Mouse (Mus musculus) T-cell, adult 2 months (primary cell): ENCODE measurements around the gene Gnai3.

Experiments
- DNase-seq: peaks from one replicate; pipeline ENCODE4 v3.0.0; 2022; ENCODE audit warnings: low spot score

The Gnai3 gene

DNA sequence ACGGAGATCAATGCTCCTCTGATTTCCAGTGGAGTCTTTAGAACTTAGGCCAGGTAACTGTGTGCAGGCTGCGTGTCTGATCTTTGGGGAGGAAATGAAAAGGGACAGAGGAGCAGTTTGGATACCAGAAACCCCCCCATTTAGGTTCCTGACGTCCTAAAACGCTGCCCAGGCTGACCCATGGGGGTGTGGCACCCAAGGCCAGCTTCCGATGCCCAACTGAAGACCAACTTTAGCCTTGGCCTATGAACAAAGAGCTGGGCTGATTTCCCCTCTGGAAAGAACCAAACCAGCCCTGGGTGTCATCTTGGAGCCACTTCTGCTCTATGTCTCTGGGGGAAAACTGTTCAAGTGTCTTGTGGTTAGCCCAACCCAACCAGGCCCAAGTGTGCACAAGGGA lies 18.1 kb upstream of the Gnai3 start:
- DNase-seq, result no peak

DNA sequence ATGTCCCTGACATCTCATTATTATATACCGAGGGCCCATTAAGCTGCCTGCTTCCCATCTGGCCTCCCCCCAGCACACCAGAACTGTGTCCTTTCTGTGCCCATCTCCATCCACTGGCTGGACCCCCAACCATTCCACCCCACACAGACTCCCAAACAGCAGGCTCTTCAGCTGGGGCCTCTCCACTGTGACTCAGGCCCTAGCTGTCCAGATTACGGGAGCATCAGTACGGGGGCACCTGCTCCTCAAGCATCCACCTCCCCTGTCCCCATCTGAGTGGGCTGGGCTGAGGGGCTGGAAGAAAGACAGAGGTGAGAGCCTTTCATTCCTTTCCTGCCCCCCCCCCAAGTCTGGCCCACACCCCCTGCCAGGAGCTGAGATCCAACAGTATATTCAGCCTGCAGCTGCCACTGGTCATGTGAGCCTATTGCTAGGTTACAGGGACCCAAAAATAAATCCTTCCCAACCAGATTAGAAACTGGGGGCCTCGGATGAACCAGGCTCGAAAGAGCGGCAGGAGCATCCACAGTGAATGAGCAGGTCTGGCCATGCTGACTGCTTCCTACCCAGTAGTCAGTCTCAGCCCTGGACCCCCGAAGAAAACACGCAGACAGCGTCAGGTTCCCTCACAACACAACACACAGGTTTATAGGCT lies 12.6 kb upstream of the Gnai3 start:
- DNase-seq, result no peak

DNA sequence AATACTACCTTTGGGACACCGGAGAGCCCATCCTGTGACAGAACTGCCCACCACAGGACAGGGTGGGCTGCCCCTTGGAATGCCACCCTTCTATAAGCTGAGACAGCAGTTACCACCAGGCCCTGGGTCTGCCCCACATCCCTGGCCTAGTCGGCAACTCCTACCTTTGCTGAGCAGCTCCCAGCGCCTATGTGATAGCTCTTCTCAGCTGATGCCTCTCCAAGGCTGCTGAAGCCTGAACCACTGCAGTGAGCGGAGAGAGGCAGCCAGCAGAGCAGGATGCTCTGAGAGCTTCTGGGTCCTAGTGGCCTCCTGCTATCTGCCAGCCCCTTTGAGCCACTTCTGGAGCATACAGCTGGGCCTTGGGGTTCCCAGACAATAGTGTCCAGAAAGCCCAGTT lies 8.7 kb upstream of the Gnai3 start, which contains the start of gene Gpr61:
Gpr61 (minus strand) TSS at position 227 of the 400 bp plus-strand sequence.
- DNase-seq, result no peak

DNA sequence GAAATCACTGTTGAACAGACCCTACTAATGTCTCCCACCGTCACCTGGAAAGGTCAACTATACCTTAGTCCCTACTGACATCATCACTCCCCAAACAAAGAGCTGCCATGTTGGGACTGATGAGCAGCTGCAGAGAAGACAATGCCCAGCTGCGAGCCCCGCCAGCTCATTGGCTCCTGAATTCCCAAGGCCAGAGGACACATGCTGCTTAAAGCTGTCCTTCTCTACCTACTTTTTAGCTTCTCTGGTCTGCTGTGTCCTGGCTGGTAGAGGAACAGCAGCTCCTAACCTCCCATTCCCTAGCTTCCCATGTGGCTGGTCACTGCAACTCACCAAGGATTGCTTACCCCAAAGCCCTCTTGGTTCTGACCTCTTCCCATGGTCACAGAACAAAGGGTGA lies 6.3 kb upstream of the Gnai3 start:
- DNase-seq, result no peak

DNA sequence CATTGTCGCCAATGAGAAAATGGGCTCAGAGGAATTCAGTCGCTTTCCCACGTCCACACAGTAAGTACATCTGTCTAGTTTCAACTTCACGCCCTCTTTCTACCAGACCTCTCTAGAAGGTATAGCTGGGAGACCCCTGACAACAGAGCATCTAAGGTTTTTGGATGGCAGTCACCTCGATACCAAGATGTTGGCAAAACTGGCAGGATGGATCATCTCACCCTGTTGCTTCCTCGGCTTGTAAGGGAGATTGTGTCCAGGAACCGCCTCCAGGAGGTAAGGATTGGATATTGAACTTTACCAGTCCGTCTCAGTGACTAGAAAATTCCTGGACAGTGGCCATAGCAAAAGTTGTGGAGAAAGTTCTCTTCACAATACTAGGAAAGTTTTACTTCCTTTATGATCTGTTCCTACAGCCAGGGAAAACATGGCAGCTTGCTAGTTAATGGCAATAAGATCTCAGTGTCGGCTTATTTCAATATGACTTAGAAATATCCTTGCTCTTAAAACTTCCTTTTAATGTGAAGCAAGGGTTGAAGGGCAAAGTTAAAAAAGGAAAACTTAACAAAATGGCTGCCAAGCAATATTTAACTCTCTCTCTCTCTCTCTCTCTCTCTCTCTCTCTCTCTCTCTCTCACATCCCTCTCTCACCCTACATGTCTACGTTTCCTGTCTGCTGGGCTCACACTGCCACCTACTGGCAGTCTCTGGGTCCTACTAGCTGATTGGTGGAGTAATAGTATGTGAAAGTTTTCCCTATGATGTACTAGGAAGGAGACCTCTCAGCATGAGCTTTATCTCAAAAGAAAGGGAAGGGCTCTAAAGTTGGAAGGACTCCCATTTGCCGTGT lies 1.7 kb upstream of the Gnai3 start:
- peak; percentile 86 for DNase-seq

DNA sequence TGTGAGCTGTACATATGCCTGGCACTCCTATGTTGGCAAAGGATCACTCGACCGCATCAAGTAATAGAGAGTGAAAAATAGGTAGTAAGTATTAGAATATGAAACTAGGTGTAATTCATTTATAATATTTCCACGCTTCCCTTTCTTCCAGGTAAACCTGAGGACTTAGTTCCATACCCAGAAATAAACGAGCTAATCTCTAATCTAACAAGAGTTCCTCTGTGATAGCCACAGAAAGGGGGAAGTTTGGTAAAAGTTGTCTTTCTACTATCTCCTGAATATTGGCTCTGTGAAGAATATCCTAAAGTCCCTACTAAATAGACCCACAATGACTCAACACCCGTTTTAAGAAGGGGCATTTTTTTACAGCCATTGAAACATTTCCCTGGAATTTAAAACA lies 725 bp upstream of the Gnai3 start:
- DNase-seq, result no peak

DNA sequence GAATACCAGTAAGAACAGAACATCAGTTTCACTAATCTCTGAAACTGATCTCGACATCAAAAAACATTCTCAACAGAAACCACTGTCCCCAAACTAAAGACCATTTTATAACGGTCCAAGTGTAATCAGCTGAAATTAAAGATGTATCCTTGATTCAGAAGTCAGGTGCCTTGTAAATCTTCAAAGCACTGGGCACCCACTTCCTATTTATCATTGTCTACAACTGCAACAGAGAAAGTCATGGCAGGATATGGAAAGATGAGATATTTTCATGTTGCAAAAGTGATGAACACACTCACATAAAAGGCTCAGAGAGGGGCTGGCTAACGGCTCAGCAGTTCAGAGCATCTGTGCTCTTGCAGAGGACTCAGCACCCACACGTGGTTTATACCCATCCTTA lies 5.2 kb downstream of the Gnai3 start:
- DNase-seq, result peak; percentile 24

DNA sequence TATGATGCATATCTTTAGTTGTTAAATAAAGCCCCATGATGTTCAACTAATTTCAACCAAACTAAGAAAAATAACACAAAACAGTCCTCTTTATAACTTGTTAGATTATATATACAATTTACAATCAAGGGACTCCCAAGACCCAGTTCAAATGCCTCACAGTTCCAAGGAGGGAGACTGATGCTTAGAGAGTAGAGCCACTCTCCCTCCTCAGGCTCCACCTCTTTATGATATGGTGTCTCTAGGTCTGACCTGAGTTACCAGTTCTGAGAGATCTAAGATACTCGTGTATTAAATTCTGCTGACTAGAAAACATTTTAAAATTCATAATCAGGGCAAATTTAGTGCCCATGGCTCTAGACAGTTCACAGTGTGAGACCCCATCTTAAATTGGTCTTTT lies 6.8 kb downstream of the Gnai3 start:
- DNase-seq, result no peak

DNA sequence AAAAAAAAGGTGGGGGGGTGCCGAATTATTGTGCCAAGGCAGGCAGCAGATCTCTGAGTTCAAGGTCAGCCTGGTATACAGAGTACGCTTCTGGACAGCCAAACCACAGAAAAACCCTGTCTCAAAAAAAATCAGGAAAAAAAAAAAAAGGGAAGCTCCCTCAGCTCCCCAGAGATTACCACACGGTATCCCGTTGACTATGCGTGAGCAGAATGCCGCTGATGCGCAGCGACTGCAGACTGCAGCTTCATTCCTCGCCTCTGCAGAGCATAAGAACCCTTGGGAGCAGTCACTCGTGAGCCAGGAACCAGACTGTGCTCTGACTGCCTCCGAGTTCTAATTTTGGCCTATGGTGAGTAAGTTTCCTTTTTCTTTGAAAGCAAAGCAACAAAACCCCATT lies 11.2 kb downstream of the Gnai3 start:
- no peak for DNase-seq

DNA sequence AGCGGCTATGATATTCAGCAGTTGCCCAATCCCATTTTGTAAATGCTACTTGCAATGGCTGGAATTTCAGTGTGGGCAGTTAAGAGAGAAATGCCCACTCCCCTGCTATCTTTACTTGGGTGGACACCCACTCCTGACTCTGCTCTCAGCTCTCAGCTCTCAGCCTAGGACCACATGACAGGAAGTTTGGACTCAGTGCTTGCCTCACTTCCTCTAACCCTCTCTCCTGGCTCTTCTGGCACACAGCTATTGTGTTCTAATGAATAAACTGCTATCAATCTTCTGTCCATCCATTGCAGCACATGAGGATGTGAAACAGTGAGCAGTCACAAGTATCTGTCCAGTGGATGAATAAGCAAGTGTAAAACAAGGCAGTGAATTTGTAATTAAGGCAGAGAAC lies 13.5 kb downstream of the Gnai3 start:
- no peak for DNase-seq

DNA sequence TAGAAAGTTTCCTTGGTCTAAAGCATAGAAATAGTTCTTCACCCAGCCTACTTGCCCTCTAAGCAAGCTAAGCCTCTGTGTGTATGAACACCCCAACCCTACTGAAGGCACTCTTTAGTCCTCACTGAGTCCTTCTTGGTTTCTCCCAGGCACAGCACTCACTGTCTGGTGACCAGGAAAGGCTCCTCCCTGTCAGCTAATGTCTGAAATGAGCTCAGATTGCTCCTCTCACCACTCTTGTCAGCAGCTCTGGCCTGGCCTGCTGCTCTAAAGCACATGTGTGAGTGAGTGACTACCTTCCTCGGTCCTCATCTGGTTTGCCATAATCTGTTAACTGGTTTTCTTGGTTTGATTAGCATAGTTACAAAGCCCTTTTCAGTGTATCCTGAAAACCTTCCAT lies 14.1 kb downstream of the Gnai3 start:
- no peak for DNase-seq

DNA sequence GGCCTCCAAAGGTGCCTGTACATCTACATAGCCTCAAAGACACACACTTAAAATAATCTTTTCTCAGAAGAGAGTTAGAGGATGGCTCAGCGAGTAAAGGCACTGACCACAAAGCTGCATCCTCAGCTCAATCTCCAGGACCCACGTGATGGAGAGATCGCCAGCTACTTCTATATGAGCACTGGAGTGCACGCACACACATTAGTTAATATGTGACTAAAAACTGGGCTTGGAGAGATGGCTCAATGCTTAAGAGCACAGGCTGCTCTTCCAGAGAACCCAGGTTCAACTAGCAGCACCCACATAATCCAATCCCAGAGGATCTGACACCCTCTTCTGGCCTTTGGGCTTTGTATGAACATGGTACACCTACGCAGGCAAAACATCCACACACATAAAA lies 14.7 kb downstream of the Gnai3 start:
- DNase-seq, result no peak

DNA sequence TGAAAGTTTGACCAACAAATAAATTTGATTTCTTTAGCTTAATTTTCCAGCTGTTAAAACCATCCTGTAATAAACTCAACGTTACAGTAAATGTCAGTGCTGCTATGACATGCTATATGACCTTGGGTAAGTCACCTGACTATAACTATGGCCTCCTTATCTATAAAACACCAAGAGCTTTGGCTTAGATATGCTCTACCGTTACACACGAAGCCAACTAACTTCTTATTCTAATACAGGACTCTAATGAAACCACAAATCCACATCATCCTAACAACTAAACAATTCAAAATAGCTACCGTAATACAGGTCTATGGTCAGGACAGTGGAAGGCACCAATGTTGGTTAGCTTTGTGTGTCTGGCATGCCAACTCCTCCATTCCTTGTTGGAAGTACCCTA lies 16.1 kb downstream of the Gnai3 start:
- no peak for DNase-seq

DNA sequence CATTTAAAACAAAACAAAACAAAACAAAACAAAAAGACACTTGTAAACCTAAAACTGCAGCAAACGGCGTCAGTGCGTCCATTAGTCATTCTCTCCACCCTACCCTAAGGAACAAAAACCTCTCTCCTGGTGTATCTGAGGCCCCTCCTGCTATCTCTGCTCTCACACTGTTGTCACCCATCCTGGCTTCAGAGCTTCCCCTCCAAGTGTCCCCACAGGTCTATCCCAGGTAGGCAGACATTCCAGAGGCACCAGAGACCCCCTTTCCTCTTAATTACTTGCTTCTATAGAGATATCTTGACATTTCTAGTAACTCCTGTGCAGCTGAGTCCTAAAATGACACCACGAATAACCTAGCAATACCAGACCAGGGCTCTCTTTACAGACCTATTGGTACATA lies 16.6 kb downstream of the Gnai3 start:
- no peak for DNase-seq

DNA sequence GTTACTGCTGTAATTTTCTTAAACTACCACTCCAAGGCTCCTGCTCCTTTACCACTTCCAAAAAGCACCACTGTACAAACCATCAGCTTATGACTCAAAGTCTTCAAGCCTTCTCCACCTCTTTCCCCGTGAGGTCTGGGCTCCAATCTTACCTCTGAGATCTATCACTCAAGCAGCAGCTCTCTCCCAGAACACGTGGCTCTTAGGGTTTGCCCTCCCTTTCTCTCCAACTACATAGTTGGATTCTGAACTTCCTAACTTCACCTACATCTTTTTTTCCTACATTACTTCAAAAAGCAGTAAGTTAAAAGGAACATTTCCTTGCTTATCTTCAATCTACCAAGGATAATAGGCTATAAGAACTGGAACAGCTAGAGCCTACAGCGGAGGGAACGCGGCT lies 17.4 kb downstream of the Gnai3 start:
- no peak for DNase-seq

DNA sequence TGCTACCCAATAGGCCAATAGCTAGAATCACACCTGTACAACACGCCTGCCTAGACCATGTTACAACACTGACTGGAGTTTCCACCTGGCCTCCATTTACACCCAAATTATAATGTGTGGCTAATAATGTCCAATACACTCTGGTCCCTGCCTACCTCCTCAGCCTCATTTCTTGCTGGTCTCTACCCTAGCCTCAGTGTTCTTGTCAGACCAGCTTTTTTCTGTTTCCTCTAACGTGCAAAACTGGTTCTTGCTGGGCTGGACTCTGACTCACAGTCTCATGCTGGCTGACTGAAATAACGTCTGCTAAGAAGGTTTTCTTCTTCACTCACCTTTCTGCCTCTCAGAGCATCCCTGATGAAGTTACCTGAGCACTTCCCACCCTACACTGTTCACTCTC lies 19.6 kb downstream of the Gnai3 start:
- no peak for DNase-seq

DNA sequence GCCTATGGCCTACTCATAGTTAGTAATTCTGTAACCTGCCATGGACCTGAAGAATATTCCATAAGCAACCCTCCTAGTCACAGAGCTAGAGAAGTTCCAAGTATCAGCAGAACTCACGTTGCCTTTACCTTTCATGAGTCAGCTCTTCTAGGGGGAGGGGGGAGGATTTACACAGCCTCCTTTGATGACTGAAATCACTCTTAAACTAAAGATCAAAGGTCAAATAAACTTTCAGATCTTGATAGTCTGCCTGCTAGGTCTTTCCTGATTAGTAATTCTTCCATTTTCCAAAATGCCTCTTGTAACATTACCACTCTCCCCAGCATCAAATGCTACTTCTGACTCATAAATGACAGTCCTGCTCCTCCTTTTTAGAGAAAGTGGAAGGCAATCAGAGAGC lies 21.8 kb downstream of the Gnai3 start:
- DNase-seq, result no peak

DNA sequence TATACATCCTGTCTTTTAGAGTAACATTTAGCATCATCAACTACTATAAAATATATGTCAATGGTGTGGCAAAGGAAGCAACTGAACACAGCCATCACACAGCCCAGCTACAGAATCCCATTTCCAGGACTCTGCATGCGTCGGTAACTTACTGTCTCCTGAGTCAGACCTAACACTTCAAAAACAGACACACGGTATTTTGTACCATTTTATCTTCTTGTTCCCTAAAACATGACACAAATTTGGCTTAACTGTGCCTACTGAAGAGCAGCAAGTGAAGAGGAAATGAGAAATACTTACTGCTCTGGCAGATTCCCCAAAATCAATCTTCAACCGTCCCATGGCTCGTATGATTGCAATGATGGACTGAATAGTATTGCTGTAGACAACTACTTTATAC lies 22.7 kb downstream of the Gnai3 start:
- no peak for DNase-seq

DNA sequence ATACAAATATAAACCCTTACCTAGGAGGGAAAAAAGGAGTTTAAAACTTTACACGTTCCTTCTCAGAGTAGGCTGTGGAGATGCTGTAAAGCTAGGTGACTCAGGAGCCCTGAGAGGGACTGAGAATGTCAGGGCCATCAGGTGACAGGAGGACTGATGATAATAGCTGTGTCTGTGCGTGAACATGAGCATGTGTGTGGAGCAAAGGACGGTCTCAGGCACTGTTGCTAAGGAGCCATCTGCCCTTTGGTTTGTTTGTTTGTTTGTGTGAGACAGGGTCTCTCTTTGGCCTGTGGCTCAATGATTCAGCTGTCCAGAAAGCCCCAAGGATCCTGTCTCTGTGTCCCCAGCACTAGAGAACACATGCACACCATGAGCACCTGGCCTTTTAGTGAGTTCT lies 24.8 kb downstream of the Gnai3 start:
- no peak for DNase-seq

DNA sequence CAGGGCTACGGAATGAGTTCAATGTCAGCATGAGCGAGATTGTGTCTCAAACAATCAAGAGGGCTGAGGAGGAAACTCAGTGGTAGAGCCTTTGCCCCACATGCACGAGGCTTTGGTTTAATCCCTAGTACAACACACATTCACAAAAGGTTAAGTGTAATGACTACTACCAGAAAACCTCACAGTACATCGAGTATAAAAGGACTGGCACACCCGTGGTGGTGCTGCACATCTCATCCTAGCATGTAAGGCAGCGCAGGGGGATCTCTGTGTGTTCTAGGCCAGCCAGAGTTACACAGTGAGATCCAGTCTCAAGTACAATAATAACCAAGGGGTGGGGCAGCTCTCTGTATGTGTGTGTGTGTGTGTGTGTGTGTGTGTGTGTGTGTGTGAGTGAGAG lies 28.5 kb downstream of the Gnai3 start:
- no peak for DNase-seq

DNA sequence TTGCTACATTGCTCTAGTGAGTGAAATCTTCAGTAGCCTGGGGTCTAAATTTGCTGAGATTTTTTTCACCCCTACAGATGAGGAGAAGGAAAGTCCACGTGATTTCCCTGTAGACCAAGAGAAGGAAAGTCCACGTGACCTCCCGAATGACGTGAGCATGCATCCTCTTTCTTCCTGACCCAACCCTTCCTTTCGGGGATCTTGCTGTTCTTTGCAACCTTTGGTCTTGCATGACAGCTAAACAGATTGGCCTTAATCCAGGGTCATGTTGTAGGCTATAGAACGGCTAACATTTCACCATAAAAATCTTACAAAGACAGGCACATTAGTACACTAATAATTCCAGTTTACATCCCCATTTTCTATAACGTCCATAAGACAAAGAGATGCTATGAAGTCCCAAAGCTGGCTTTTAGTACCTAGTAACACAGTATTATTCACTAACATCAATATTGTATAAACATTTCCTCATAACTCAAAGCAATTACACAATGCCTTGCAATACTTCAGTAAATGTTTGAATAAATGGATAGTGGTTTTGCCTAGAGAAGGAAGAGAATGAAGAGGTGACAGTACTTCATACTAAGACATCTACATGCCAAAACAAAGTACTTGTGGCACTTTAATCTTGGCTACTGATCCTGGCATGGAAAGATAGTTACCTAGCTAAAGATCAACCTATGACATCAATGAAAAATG lies 32.2 kb downstream of the Gnai3 start:
- DNase-seq, result no peak

DNA sequence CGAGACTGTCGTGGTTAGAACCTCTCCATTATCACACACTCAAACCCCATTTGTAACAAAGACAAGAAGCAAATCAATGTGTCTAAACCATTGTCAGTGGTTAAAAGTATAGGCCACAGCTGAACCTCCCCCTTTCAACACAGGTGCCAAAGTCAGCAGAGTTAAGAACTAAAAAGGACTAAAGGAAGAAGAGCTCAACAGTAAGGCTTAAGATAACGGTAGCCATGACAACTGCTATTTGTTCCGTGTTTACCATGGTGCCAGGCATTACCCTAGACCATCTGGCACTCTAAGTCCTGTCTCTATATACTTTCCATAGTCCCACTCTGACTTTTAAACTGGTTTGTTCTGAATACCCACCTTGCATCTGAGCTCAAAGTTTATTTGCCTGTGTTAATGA lies 33.3 kb downstream of the Gnai3 start:
- no peak for DNase-seq

DNA sequence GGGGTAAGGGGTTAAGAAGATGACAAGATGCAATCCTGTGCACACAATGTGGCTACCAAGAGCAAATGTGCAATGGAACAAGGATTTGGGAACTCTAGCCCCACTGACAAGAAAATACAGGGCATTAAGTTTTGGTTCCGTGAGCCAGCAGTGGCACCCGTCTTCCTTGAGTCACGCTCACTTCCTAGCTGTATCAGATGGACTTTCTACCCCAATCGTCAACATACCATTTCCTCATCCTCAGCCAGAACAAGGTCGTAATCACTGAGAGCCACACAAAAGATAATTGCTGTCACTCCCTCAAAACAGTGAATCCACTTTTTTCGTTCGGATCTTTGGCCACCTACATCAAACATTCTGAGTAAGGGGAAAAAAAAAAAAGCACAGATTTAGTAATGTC lies 33.7 kb downstream of the Gnai3 start:
- no peak for DNase-seq
